Mouse (Mus musculus) thymus, adult 2 months (tissue): ENCODE data around the gene Safb.

ENCODE experiments used
- CTCF ChIP-seq: fragments of 200-500 bp; IDR thresholded peaks from 2 replicates; pipeline ENCODE4 v1.5.1; 2012; ENCODE audit warnings: mild to moderate bottlenecking, control low read depth, low read length, moderate library complexity, borderline replicate concordance; ENCODE audit not compliant: control insufficient read depth, poor library complexity, insufficient read depth; ENCODE audit errors: extremely low read depth
- POLR2A ChIP-seq: fragments of 200-500 bp; IDR thresholded peaks from 2 replicates; pipeline ENCODE4 v1.6.1; 2012; ENCODE audit warnings: mild to moderate bottlenecking, low read length, control low read depth, moderate library complexity; ENCODE audit not compliant: control insufficient read depth, poor library complexity, insufficient read depth; ENCODE audit errors: extremely low read depth

- TF ChIP-seq CTCF (peak; percentile 37; the same call in 1 of the 2 replicates), POLR2A (peak; percentile 68)
These were observed 42.3 kb downstream of the Safb start, which contains the start of gene Lonp1 for GRCm38 (mm10) chr17:56626754-56627470.
